Mouse (Mus musculus) cerebellum, postnatal 36 days (tissue): Measurements from ENCODE around the gene Sspn.

Source experiments
- DNase-seq, 2 experiments: peaks; one replicate each; pipeline ENCODE4 v3.0.0; 2021 to 2022; ENCODE audit warnings: mixed read lengths in 2 of 2

Sspn gene

GRCm38 (mm10) chr6:145934697-145935240 lies 3.3 kb downstream of the Sspn start:
- DNase-seq = no peak

GRCm38 (mm10) chr6:145935912-145936311 lies 4.5 kb downstream of the Sspn start:
- no peak for DNase-seq

GRCm38 (mm10) chr6:145936511-145936910 lies 5.1 kb downstream of the Sspn start:
- no peak for DNase-seq

DNA sequence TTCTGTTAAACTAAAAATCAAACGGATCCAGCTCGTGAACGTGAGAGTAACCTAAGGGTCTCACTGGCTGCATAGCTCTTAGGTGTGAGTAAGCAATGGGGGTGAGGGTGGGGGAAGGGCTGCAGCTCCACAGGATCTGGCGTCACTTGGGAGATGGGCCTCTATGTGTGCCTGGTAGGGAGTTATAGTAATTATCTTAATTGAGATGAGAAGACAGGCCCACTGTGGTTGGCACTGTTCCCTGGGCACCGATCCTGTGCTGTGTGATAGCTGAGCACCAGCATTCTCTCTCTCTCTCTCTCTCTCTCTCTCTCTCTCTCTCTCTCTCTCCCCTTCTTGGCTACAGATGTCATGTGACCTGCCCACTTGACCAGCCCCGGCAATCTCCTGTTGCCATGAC lies 9.4 kb downstream of the Sspn start:
- DNase-seq = no peak

DNA sequence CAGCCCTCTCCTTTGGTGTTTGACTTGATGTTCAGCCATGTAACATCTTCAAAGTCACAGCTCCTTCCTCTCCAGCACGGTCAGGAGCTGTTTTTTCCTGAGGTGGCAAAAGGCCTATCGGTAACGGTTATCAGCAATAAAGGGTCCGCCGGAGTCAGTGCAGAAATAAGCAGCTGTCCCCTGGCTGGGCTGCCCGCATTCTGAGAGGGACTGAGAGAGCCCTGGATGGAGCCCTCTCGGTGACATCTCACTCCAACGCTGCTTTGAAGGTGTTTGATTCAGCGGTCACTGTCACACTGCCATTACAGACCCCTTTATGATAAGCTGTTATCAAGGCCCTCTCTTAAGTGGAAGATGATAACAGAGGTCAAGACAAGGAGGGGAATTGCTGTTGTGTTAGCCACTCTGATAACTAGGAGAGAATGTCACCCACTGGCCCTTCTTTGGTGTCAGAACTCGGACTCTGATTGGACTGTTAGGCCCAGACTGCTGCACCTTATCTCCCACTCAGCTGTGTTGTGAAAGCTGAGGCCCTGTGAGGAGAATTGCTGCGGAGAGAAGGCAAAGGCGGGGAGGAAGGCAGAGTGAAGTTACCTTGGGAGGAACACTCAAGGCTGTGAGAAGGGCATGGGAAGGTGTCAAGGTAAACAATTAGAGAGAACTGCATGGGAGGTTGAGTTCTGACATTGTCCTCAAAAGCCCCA lies 11.0 kb downstream of the Sspn start:
- DNase-seq = no peak

- DNase-seq = no peak
Measured at GRCm38 (mm10) chr6:145943414-145943813, 12.0 kb downstream of the Sspn start.

DNA sequence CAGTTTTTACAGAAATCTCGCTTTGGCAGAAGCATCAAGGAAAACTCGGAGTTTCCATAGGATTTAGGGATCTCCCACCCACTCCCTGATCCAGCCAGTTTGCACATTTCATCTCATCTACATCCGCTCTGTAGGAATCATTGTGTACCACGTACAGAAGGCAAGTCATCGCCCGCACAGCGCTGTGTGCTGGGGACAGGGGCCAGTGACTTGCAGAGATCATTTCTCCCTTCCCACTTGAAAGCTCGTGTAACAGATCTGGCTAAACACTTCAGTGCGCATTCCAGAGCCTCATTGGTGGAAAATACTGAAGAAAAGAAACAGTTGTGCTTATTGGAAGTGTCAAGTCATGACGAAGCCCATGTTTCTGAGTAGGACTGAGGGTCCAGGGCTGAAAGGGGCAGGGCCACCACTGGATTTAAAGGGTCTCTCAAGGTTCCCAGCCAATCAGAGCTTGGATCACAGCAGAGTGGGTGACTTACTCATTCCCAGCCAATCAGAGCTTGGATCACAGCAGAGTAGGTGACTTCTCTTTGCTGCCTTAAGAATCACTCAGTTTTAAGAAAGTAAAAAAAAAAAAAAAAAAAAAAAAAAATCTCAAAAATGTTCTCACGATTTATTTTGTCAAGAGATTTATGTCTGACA lies 14.4 kb downstream of the Sspn start:
- DNase-seq = no peak

DNA sequence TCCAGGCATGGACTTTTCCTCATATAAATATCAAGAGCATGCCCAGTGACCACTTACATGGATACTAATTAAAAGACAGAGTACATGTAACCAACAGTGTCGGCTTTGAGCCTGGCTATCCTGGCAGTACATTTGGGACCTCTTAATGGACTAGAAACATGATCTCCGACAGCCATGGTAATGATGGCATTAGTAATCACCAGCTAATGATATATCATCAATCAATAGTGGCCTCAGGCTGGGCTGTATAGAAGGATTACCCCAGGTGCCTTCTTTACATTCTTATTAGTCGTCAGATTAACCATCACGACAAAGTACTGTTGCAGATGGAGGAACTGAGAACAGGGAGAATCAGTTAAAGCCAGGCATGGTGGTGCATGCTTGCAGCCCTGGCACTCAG lies 17.6 kb downstream of the Sspn start:
- no peak for DNase-seq

- no peak for DNase-seq
Measured at GRCm38 (mm10) chr6:145950626-145951025, 19.2 kb downstream of the Sspn start.

DNA sequence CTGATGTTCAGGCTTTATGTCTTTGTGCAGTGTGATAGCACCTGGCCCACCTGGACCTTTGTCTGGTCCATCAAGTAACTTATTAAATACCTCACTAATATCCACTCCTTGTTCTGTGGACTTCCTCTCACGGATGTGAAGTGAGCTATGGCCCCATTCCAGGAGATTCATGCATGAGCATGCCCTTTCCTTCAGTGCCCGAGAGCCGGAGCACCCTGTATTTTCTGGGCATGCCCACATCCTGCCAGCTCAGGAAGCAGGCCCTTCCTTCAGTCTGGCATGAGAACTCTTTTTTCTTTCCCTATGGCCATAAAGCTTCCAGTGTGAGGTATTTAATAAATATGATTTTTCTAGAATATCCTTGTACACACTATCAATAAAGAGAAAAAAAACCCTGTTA lies 21.2 kb downstream of the Sspn start:
- DNase-seq = no peak

GRCm38 (mm10) chr6:145953121-145953896 lies 21.9 kb downstream of the Sspn start:
- DNase-seq = peak in 1 of 2 experiments; percentile 38

GRCm38 (mm10) chr6:145957427-145957965 lies 26.1 kb downstream of the Sspn start:
- DNase-seq = no peak

DNA sequence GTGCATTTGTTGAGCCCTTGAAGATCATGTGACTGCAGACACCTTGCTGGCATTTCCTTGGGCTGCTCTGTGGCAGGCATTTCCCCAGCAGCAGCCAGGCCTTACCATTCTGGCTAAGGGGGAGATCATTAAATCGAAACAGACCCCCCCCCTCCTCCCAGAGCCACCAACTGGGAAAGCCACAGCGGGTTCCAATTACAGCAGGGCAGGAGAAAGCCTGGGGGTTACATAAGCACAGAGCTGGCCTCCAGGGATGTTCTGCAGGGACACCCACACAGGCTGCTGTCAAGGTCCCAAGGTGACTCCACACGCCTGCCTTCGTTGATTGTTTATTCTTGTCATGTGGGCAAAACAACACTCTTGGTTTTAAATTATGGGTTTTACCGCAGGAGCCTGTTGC lies 26.6 kb downstream of the Sspn start:
- DNase-seq = no peak

- peak; percentile 25 to 28 for DNase-seq
Measured at GRCm38 (mm10) chr6:145961047-145961446, 29.6 kb downstream of the Sspn start.

DNA sequence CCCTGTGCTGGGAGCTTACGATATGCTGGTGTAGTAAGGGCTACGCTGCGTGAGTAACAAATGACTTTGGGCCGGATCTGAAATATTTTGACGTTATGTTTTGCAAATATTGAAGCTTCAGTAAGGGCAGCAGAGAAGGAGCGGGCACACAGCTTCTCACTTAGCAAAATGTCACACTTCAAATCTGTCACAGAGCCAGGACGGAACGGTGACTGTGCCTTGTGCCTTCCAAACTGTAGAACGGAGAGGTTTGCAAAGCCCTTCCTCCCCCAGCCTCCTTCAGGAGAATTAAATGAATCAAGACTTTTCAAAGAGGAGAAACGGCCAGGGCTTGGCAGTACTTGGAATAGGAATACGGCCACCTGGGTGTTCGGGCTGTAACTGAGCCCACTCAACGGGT lies 32.5 kb downstream of the Sspn start:
- no peak for DNase-seq

DNA sequence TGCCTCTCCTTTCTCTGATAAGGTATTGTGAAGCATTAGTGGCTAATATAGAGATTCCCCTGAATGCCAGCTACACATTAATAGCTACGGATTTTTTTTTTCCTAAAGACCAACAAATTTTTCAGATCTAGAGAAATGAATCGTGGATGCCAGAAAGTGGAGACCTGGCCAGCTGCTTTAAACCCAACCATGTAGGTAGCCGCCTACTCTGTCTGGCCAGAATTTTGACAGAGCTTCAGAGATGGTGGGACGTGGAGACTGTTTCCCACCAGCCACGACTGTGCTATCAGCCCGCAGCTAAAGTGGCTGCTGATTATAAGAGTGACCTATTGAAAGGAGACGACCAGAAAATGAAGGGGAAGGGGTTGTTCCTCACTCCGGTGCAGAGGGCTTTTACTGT lies 36.3 kb downstream of the Sspn start:
- DNase-seq = no peak

DNA sequence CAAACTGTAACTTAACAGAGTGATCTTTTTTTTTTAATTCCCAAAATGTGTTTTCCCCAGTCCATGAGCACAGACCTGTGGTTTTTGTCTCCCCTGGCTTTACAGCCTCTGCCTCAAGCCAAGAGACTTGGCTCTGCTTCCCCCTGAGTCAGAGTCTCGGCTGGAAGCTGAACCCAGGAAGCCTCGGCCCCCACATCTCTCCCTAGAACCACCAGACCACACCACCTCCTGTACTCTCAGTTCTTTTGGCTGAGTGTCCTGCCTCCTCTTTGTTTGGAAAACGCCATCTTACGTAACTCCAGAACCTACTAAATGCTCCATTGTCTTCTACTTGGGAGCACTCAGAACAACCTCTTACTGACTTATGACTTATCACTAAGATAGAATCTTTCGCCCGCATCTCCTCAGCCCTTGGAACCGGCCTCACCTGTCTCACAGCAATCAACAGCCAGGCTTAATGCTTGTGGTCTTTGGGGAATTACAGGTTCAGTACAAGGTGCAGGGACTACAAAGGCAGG lies 36.9 kb downstream of the Sspn start:
- peak; percentile 24 to 37 for DNase-seq

DNA sequence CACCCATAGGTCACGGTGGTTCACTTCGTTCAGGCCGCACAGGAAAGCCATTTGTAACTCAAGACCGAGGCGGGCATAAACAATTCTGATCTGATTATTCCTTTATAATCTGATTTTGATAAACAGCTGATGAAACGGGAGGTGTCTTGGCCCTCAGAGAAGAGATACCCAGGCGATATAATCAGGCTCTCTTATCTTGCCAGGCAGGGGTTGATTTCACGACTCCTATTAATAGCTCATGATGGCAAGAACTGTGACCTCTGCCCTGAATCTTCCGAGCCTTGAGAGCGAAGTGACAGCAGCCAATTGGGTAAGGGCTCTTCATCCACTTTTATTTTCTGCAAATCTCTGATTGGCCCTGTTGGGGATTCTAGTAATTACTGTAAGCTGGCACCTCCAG lies 37.4 kb downstream of the Sspn start:
- DNase-seq = no peak

GRCm38 (mm10) chr6:145969572-145969971 lies 38.1 kb downstream of the Sspn start:
- no peak for DNase-seq

- no peak for DNase-seq
Measured at GRCm38 (mm10) chr6:145972107-145972506, 40.7 kb downstream of the Sspn start.

DNA sequence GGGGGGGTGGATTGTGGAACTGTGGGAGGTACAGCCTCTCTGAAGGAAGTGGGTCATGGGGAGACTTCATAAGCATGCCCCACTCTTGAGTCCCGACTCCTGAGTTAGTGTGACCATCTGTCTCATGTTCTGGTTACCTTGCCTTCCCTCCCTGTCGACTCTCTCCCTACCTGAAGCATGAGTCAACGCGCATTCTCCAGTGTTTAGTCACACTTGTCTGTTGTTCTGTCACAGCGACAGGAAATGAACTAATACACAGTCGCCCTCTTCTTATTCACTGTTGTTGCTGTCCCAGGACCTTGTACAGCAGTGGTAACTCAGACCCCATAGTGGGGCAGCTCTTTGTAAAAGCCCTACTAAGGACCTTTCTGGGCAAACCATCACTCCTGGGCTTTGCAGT lies 41.4 kb downstream of the Sspn start:
- no peak for DNase-seq

- DNase-seq = no peak
Measured at GRCm38 (mm10) chr6:145973356-145973755, 41.9 kb downstream of the Sspn start.

DNA sequence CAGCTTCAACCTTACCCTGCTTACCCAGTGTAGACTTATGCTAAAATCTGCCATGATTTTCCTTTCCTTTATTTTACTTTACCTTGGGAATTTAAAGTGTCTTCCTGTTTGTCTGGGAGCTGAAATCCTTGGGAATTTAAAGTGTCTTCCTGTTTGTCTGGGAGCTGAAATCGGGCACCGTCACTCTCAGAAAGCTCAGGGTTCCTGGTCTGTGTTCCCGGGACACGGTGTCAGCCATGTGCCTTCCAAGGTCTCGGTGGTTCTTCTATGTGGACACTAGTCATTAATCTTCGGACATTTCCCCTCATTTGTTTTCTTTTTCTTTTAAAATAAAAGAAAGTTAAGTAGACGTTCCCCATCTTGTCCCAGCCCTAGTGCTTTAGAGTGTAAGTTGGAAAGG lies 43.3 kb downstream of the Sspn start:
- no peak for DNase-seq
